Mouse (Mus musculus): ENCODE results near the gene Traf3ip3. TPM values are rescaled to one million over a fixed set of nuclear protein-coding genes. Genes with fewer than 3 reads are reported as not detected.
A peak's percentile ranks its signal among the peaks of the same experiment; 100 is the strongest.

The Traf3ip3 gene
- polyA plus RNA-seq, 1 experiment from 2014 or later, result 1.6 TPM

DNA sequence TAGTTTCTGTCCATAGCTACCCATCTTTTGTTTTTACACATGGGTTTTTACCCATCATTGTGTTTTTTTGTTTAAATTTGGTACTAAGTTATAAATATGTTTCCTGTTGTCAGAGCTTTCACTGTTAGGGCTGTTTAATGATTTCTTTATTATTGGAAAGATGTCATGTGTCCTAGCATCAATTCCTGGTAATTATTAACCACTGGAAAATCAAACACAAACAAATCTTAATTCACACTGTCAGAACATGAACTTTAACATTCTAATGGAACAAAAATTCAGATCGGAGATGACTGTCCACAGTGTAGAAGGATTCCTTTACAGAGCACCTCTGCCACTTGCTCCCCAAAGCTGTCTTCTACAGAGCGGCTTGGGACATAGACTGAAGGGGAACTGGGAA, 3.9 kb upstream of the Traf3ip3 start:
- no peak overlapping the region for H3K4me3 ChIP-seq
- no peaks in the 10 kb centered on the region for H3K9me3 ChIP-seq (replicated peaks)
- H3K27ac ChIP-seq (ENCODE audit: poor library complexity, severe bottlenecking), result no peak overlapping the region
- no peaks in the 10 kb centered on the region for H3K27me3 ChIP-seq (replicated peaks)
- no peak overlapping the region for H3K4me2 ChIP-seq
- H3K36me3 ChIP-seq, result no peaks in the 10 kb centered on the region
- 0 out of 2 replicates have a peak, but pooled peaks cover 6% of the 10 kb centered on the region for H3K4me1 ChIP-seq (replicated peaks)
- 82% methylated on average over 2 of the region's 2 CpGs for WGBS
- H3K9ac ChIP-seq, result no peak overlapping the region
- ATAC-seq (ENCODE audit: insufficient number of reproducible peaks, low FRiP score), result no peak

GRCm38 (mm10) chr1:193203821-193204220, 2.3 kb upstream of the Traf3ip3 start:
- no peak overlapping the region for H3K9ac ChIP-seq
- H3K27ac ChIP-seq (ENCODE audit: poor library complexity, severe bottlenecking), result no peak overlapping the region
- no peak overlapping the region for H3K4me3 ChIP-seq
- H3K9me3 ChIP-seq (replicated peaks), result no peaks in the 10 kb centered on the region
- H3K27me3 ChIP-seq (replicated peaks), result no peaks in the 10 kb centered on the region
- H3K4me2 ChIP-seq, result no peak overlapping the region
- WGBS, result 54% methylated on average over 2 of the region's 2 CpGs
- 0 out of 2 replicates have a peak, but pooled peaks cover 6% of the 10 kb centered on the region for H3K4me1 ChIP-seq (replicated peaks)
- no peaks in the 10 kb centered on the region for H3K36me3 ChIP-seq
- no peak for ATAC-seq (ENCODE audit: insufficient number of reproducible peaks, low FRiP score)

- no peak for ATAC-seq (ENCODE audit: insufficient number of reproducible peaks, low FRiP score)
- Histone ChIP-seq H3K9ac (no peak overlapping the region), H3K27ac (ENCODE audit: poor library complexity, severe bottlenecking) (no peak overlapping the region), H3K36me3 (no peaks in the 10 kb centered on the region), H3K4me3 (no peak overlapping the region), H3K4me2 (no peak overlapping the region), H3K4me1 (replicated peaks) (peaks cover 10% of the 10 kb centered on the region), H3K9me3 (replicated peaks) (no peaks in the 10 kb centered on the region), H3K27me3 (replicated peaks) (no peaks in the 10 kb centered on the region)
- WGBS, result 77% methylated on average over 8 of the region's 8 CpGs
These were observed 692 bp downstream of the Traf3ip3 start for GRCm38 (mm10) chr1:193200640-193201382.

- peaks cover 4% of the 10 kb centered on the region for H3K4me1 ChIP-seq (replicated peaks)
- H3K27me3 ChIP-seq (replicated peaks), result no peaks in the 10 kb centered on the region
- WGBS, result 73% methylated on average over 2 of the region's 2 CpGs
- H3K27ac ChIP-seq (ENCODE audit: poor library complexity, severe bottlenecking), result no peak overlapping the region
- no peak for ATAC-seq (ENCODE audit: insufficient number of reproducible peaks, low FRiP score)
- H3K9me3 ChIP-seq (replicated peaks), result no peaks in the 10 kb centered on the region
- no peak overlapping the region for H3K4me2 ChIP-seq
- no peaks in the 10 kb centered on the region for H3K36me3 ChIP-seq
- no peak overlapping the region for H3K4me3 ChIP-seq
- no peak overlapping the region for H3K9ac ChIP-seq
These were observed 3.2 kb downstream of the Traf3ip3 start for GRCm38 (mm10) chr1:193198312-193198711.

DNA sequence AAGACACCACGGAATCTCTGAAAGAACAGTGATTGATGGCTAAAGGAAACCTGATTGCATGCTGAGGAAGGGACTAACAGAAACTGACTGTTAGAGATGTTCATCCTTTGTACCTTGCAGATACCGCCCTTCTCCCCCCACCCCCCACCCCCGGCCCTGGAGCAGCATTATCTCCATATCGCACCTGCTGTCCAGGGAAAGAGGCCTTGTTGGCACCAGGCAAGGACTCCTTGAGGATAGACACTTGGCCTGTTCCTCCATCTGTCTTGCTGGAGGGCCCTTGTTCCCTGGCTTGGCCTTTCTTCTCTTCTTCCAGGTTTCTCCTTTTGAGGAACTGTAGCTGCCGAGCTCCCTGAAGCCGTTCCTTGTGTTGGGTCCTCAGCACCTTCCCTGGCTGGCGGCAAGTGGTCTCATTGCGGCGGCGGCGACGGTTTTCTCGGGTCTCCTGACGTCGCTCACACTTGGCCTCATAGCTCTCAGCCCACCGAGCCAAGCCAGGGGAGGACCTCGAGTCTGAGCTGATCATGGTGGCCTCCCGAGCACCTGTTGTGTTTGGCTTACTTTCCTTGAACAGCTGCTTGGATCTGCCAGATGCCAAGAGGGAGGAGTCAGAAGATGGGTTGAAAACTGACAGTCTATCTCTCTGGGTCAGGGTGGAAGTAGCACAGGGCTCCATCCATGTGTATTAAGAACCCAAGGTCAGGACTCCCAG, 3.9 kb downstream of the Traf3ip3 start:
- Histone ChIP-seq H3K4me3 (no peak overlapping the region), H3K27me3 (replicated peaks) (no peaks in the 10 kb centered on the region), H3K9me3 (replicated peaks) (no peaks in the 10 kb centered on the region), H3K36me3 (no peaks in the 10 kb centered on the region), H3K4me1 (replicated peaks) (peaks cover 4% of the 10 kb centered on the region), H3K9ac (no peak overlapping the region), H3K4me2 (no peak overlapping the region), H3K27ac (ENCODE audit: poor library complexity, severe bottlenecking) (no peak overlapping the region)
- ATAC-seq (ENCODE audit: insufficient number of reproducible peaks, low FRiP score), result no peak
- WGBS, result 84% methylated on average over 18 of the region's 18 CpGs

DNA sequence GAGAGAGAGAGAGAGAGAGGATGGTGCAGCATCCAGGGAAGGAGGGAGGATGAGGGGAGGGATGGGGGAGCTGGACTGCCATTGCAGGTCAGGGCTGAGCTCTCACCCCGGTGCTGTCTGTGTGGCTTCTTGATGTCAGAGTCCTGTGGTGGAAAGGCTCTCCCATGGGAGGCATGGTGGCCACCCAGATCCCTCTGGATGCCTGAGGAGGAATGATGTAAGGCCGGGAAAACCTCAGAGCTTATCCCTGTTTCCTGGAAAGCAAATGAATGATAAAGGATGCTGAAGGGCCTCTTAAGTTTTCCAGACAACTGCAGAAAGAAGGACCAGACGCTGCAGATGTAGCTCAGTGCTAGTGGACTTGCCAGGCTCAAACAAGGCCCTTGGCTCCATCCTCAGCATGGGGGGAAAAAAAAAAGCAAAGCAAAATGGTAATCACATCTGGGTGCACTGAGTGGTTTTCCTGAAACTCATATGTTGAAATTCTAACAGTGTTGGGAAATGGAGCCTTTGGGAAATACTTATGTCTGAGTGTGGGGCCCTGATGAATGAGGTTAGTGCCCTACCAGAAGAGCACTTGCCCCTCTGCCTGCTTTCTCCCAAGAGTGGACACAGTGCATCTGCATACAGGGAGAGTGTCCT, 6.2 kb downstream of the Traf3ip3 start:
- Histone ChIP-seq H3K27ac (ENCODE audit: poor library complexity, severe bottlenecking) (no peak overlapping the region), H3K9me3 (replicated peaks) (no peaks in the 10 kb centered on the region), H3K4me3 (no peak overlapping the region), H3K4me2 (no peak overlapping the region), H3K9ac (no peak overlapping the region), H3K36me3 (no peaks in the 10 kb centered on the region), H3K27me3 (replicated peaks) (no peaks in the 10 kb centered on the region), H3K4me1 (replicated peaks) (peaks cover 20% of the 10 kb centered on the region)
- no peak for ATAC-seq (ENCODE audit: insufficient number of reproducible peaks, low FRiP score)
- 48% methylated on average over 3 of the region's 3 CpGs for WGBS

- Histone ChIP-seq H3K4me1 (replicated peaks) (peaks cover 27% of the 10 kb centered on the region), H3K9me3 (replicated peaks) (no peaks in the 10 kb centered on the region), H3K36me3 (no peaks in the 10 kb centered on the region), H3K4me3 (no peak overlapping the region), H3K4me2 (no peak overlapping the region), H3K9ac (no peak overlapping the region), H3K27me3 (replicated peaks) (no peaks in the 10 kb centered on the region), H3K27ac (ENCODE audit: poor library complexity, severe bottlenecking) (no peak overlapping the region)
- ATAC-seq (ENCODE audit: insufficient number of reproducible peaks, low FRiP score), result no peak
- WGBS, result 79% methylated on average over 3 of the region's 3 CpGs
These were observed 6.9 kb downstream of the Traf3ip3 start for GRCm38 (mm10) chr1:193194416-193195140.

- Histone ChIP-seq H3K27ac (ENCODE audit: poor library complexity, severe bottlenecking) (peak overlapping the region; percentile 19), H3K9ac (no peak overlapping the region), H3K36me3 (no peaks in the 10 kb centered on the region), H3K4me1 (replicated peaks) (peaks cover 37% of the 10 kb centered on the region), H3K9me3 (replicated peaks) (no peaks in the 10 kb centered on the region), H3K4me3 (no peak overlapping the region), H3K4me2 (no peak overlapping the region), H3K27me3 (replicated peaks) (no peaks in the 10 kb centered on the region)
- 64% methylated on average over 7 of the region's 7 CpGs for WGBS
- no peak for ATAC-seq (ENCODE audit: insufficient number of reproducible peaks, low FRiP score)
These were observed 9.7 kb downstream of the Traf3ip3 start for GRCm38 (mm10) chr1:193191675-193192283.

DNA sequence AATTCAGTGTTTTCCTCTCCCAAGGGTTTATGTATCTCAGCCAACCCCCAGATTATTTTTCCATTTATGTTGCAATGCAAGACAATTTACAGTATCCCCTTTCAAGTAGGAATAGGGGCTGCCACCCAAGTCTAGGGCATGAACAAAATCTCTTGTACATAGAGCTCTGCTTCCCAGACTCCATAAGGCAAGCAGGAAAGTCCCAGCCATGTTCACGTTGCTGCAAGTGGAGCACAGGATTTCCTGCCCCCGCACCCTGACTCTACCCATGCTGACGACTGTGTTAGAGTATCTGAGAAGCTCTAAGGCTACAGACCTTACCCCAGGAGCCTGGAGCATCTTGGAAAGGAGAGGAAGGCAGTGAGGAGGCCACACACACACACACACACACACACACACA, 11.7 kb downstream of the Traf3ip3 start:
- 20% methylated on average over 3 of the region's 3 CpGs for WGBS
- Histone ChIP-seq H3K4me2 (no peak overlapping the region), H3K36me3 (no peaks in the 10 kb centered on the region)

DNA sequence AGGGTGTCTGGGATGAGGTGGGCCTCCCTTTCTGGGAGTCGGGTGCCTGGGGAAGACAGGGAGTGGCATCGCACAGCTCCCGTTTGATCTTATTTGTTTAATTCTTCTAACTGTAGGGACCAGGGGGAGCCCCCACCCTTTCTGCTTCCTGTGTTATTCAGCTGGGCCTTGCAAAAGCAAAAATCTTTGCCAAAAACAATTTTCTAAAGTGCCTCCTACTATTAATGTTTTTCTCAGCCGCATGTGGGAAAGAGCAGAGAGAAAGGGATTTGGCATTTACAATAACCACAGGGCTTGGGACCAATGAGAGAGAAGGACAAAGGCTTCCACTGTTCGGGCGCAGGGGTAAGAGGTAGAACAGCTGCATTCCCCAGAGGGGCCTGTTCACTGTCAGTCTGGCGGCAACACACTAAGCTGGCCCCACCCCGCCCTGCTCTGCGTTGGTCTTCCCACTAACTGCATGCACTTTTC, 12.3 kb downstream of the Traf3ip3 start:
- Histone ChIP-seq H3K27me3 (replicated peaks) (no peaks in the 10 kb centered on the region), H3K36me3 (no peaks in the 10 kb centered on the region), H3K4me2 (peak overlapping the region; percentile 21; the same call in 1 of the 2 replicates), H3K4me1 (replicated peaks) (peaks cover 37% of the 10 kb centered on the region), H3K27ac (ENCODE audit: poor library complexity, severe bottlenecking) (peak overlapping the region; percentile 90), H3K9me3 (replicated peaks) (no peaks in the 10 kb centered on the region), H3K4me3 (no peak overlapping the region), H3K9ac (peak overlapping the region; percentile 22; the same call in 1 of the 2 replicates)
- 11% methylated on average over 9 of the region's 9 CpGs for WGBS
- peak; percentile 93 for ATAC-seq (ENCODE audit: insufficient number of reproducible peaks, low FRiP score)

More for the DNA sequence above, 11.7 kb downstream of the Traf3ip3 start:
- no peaks in the 10 kb centered on the region for H3K9me3 ChIP-seq (replicated peaks)
- H3K4me1 ChIP-seq (replicated peaks), result peaks cover 37% of the 10 kb centered on the region
- H3K27ac ChIP-seq (ENCODE audit: poor library complexity, severe bottlenecking), result peak overlapping the region; percentile 90
- peak overlapping the region; percentile 22; the same call in 1 of the 2 replicates for H3K9ac ChIP-seq
- no peak overlapping the region for H3K4me3 ChIP-seq
- peak; percentile 40; the same call in 1 of the 2 replicates for ATAC-seq (ENCODE audit: insufficient number of reproducible peaks, low FRiP score)
- no peaks in the 10 kb centered on the region for H3K27me3 ChIP-seq (replicated peaks)
